Mouse (Mus musculus) hindbrain, embryonic 11.5 days (tissue): ENCODE measurements at regions not wholly inside any gene's neighbourhood (a gene's known extent, or its start where the extent isn't known, plus 50 kb on each side); places are given as distances from the start of the nearest gene placed in this dataset.

Experiments
- ATAC-seq: fragments of 200-750 bp; cut with Nextera tagmentation; 2 replicates; pipeline ENCODE4 v1.8.0; 2017; ENCODE audit warnings: mild to moderate bottlenecking, moderate TSS enrichment, moderate library complexity; ENCODE audit not compliant: low FRiP score
- DNase-seq: peaks from one replicate; pipeline ENCODE4 v3.0.0-alpha.2; 2015; ENCODE audit warnings: low spot score
- H3K27ac ChIP-seq: fragments of 300-500 bp; sonication (generic); 2 replicates; pipeline ENCODE4 v1.5.1; 2014; ENCODE audit warnings: mild to moderate bottlenecking, low read depth, low read length
- H3K27me3 ChIP-seq: fragments of 300-500 bp; sonication (generic); 2 replicates; pipeline ENCODE4 v1.6.1; 2014; ENCODE audit warnings: mild to moderate bottlenecking, low read length, moderate library complexity, mixed read lengths; ENCODE audit not compliant: control insufficient read depth, insufficient read depth
- H3K36me3 ChIP-seq: fragments of 300-500 bp; sonication (generic); 2 replicates; pipeline ENCODE4 v1.6.1; 2014; ENCODE audit warnings: mild to moderate bottlenecking, low read length, moderate library complexity, mixed read lengths; ENCODE audit not compliant: control insufficient read depth, insufficient read depth
- H3K4me1 ChIP-seq: fragments of 300-500 bp; sonication (generic); replicated peaks from 2 replicates; pipeline ENCODE4 v1.6.1; 2014; ENCODE audit warnings: low read length, mixed read lengths; ENCODE audit not compliant: control insufficient read depth, insufficient read depth
- H3K4me2 ChIP-seq: fragments of 300-500 bp; sonication (generic); replicated peaks from 2 replicates; pipeline ENCODE4 v1.6.1; 2014; ENCODE audit warnings: mild to moderate bottlenecking, low read depth, low read length
- H3K4me3 ChIP-seq: fragments of 300-500 bp; sonication (generic); 2 replicates; pipeline ENCODE4 v1.5.1; 2014; ENCODE audit warnings: low read depth, low read length
- H3K9ac ChIP-seq: fragments of 300-500 bp; sonication (generic); 2 replicates; pipeline ENCODE4 v1.6.1; 2014; ENCODE audit warnings: low read depth, low read length
- H3K9me3 ChIP-seq: fragments of 300-500 bp; sonication (generic); 2 replicates; pipeline ENCODE4 v1.6.1; 2016; ENCODE audit warnings: low read length; ENCODE audit not compliant: control insufficient read depth
- WGBS: fragments of 180-500 bp; shearing (Covaris S2); extraction: QIAGEN DNeasy Blood & Tissue Kit; methylation state at CpG from one replicate; pipeline ENCODE4 v1.1.7; 2014; 5-methylcytosine and 5-hydroxymethylcytosine counted together

- H3K4me3 ChIP-seq, result no peak overlapping the region
- H3K4me1 ChIP-seq, result no peaks in the 10 kb centered on the region
- no peaks in the 10 kb centered on the region for H3K27me3 ChIP-seq
- no peaks in the 10 kb centered on the region for H3K9me3 ChIP-seq
- ATAC-seq (no peak), DNase-seq (no peak)
- H3K4me2 ChIP-seq, result no peak overlapping the region
- no peaks in the 10 kb centered on the region for H3K36me3 ChIP-seq
- no peak overlapping the region for H3K9ac ChIP-seq
- WGBS, result 93% methylated on average over 3 of the region's 3 CpGs
- H3K27ac ChIP-seq, result no peak overlapping the region
Observed at GRCm38 (mm10) chr12:95054887-95055286, 637.1 kb upstream of the Flrt2 start.

GRCm38 (mm10) chr12:95056926-95057325, 635.1 kb upstream of the Flrt2 start:
- H3K36me3 ChIP-seq, result no peaks in the 10 kb centered on the region
- no peak overlapping the region for H3K4me3 ChIP-seq
- H3K27me3 ChIP-seq, result no peaks in the 10 kb centered on the region
- 61% methylated on average over 7 of the region's 7 CpGs for WGBS
- H3K4me1 ChIP-seq, result no peaks in the 10 kb centered on the region
- no peak overlapping the region for H3K4me2 ChIP-seq
- no peak for DNase-seq
- H3K9me3 ChIP-seq, result no peaks in the 10 kb centered on the region
- no peak overlapping the region for H3K9ac ChIP-seq
- ATAC-seq, result peak; percentile 76
- no peak overlapping the region for H3K27ac ChIP-seq

- ATAC-seq (no peak), DNase-seq (no peak)
- no peaks in the 10 kb centered on the region for H3K9me3 ChIP-seq
- H3K36me3 ChIP-seq, result no peaks in the 10 kb centered on the region
- no peaks in the 10 kb centered on the region for H3K4me1 ChIP-seq
- 85% methylated on average over 2 of the region's 2 CpGs for WGBS
- H3K9ac ChIP-seq, result no peak overlapping the region
- H3K4me2 ChIP-seq, result no peak overlapping the region
- no peak overlapping the region for H3K27ac ChIP-seq
- H3K4me3 ChIP-seq, result no peak overlapping the region
- no peaks in the 10 kb centered on the region for H3K27me3 ChIP-seq
Observed at GRCm38 (mm10) chr12:95059396-95059795, 632.6 kb upstream of the Flrt2 start.

GRCm38 (mm10) chr12:95072307-95072706, 619.7 kb upstream of the Flrt2 start:
- H3K27ac ChIP-seq, result no peak overlapping the region
- WGBS, result 75% methylated on average over 2 of the region's 2 CpGs
- no peak for ATAC-seq
- no peak overlapping the region for H3K9ac ChIP-seq
- no peaks in the 10 kb centered on the region for H3K27me3 ChIP-seq
- no peaks in the 10 kb centered on the region for H3K9me3 ChIP-seq
- H3K36me3 ChIP-seq, result no peaks in the 10 kb centered on the region
- no peak overlapping the region for H3K4me3 ChIP-seq
- no peak overlapping the region for H3K4me2 ChIP-seq
- no peaks in the 10 kb centered on the region for H3K4me1 ChIP-seq
- no peak for DNase-seq

- Histone ChIP-seq H3K27me3 (no peaks in the 10 kb centered on the region), H3K9ac (no peak overlapping the region), H3K4me1 (no peaks in the 10 kb centered on the region), H3K4me2 (no peak overlapping the region), H3K4me3 (no peak overlapping the region), H3K9me3 (no peaks in the 10 kb centered on the region), H3K27ac (no peak overlapping the region), H3K36me3 (no peaks in the 10 kb centered on the region)
- DNase-seq (no peak), ATAC-seq (no peak)
- WGBS, result 77% methylated on average over 3 of the region's 3 CpGs
Observed at GRCm38 (mm10) chr12:95119223-95119952, 572.6 kb upstream of the Flrt2 start.

- 78% methylated on average over 1 of the region's 1 CpGs for WGBS
- no peak for DNase-seq
- H3K9ac ChIP-seq, result no peak overlapping the region
- no peak for ATAC-seq
- H3K4me1 ChIP-seq, result no peaks in the 10 kb centered on the region
- no peak overlapping the region for H3K4me2 ChIP-seq
- H3K36me3 ChIP-seq, result no peaks in the 10 kb centered on the region
- H3K4me3 ChIP-seq, result no peak overlapping the region
- H3K27me3 ChIP-seq, result no peaks in the 10 kb centered on the region
- H3K9me3 ChIP-seq, result no peaks in the 10 kb centered on the region
- H3K27ac ChIP-seq, result no peak overlapping the region
Observed at GRCm38 (mm10) chr12:95132804-95133203, 559.2 kb upstream of the Flrt2 start.

GRCm38 (mm10) chr12:95133482-95133881, 558.5 kb upstream of the Flrt2 start:
- no peaks in the 10 kb centered on the region for H3K9me3 ChIP-seq
- H3K36me3 ChIP-seq, result no peaks in the 10 kb centered on the region
- no peak overlapping the region for H3K4me2 ChIP-seq
- no peak for ATAC-seq
- H3K27ac ChIP-seq, result no peak overlapping the region
- no peaks in the 10 kb centered on the region for H3K4me1 ChIP-seq
- H3K9ac ChIP-seq, result no peak overlapping the region
- DNase-seq, result no peak
- H3K4me3 ChIP-seq, result no peak overlapping the region
- WGBS, result 87% methylated on average over 4 of the region's 4 CpGs
- no peaks in the 10 kb centered on the region for H3K27me3 ChIP-seq

- DNase-seq, result no peak
- Histone ChIP-seq H3K36me3 (no peaks in the 10 kb centered on the region), H3K4me1 (no peaks in the 10 kb centered on the region), H3K27ac (no peak overlapping the region), H3K27me3 (no peaks in the 10 kb centered on the region), H3K4me3 (no peak overlapping the region), H3K9me3 (no peaks in the 10 kb centered on the region), H3K9ac (no peak overlapping the region), H3K4me2 (no peak overlapping the region)
- ATAC-seq, result no peak
- 92% methylated on average over 2 of the region's 2 CpGs for WGBS
Observed at GRCm38 (mm10) chr12:95138167-95138566, 553.9 kb upstream of the Flrt2 start.

GRCm38 (mm10) chr12:95171051-95171450, 521.0 kb upstream of the Flrt2 start:
- DNase-seq, result no peak

More at GRCm38 (mm10) chr12:95171051-95171450, 521.0 kb upstream of the Flrt2 start:
- H3K4me2 ChIP-seq, result no peak overlapping the region
- ATAC-seq, result no peak
- no peak overlapping the region for H3K9ac ChIP-seq
- no peaks in the 10 kb centered on the region for H3K36me3 ChIP-seq
- no peaks in the 10 kb centered on the region for H3K27me3 ChIP-seq
- no peaks in the 10 kb centered on the region for H3K9me3 ChIP-seq
- no peaks in the 10 kb centered on the region for H3K4me1 ChIP-seq
- no peak overlapping the region for H3K4me3 ChIP-seq
- no peak overlapping the region for H3K27ac ChIP-seq
- 66% methylated on average over 2 of the region's 2 CpGs for WGBS
